Mouse (Mus musculus) ES-E14 (cell line): ENCODE measurements around the gene Rpl36. TPM values are rescaled to one million over a fixed set of nuclear protein-coding genes. Genes with fewer than 3 reads are reported as not detected.

Source experiments
- DNase-seq: peaks from one replicate; pipeline ENCODE4 v3.0.0-alpha.2; 2013; ENCODE audit warnings: low read depth, low spot score
- H3K27ac ChIP-seq: 2 replicates; pipeline ENCODE4 v1.5.1; 2012; ENCODE audit warnings: low read depth, mild to moderate bottlenecking, low read length, moderate library complexity, mixed read lengths; ENCODE audit not compliant: poor library complexity, insufficient read depth, severe bottlenecking
- H3K36me3 ChIP-seq: 2 replicates; pipeline ENCODE4 v1.6.1; 2012; ENCODE audit warnings: mild to moderate bottlenecking, low read length, moderate library complexity, mixed read lengths; ENCODE audit not compliant: control insufficient read depth, poor library complexity, insufficient read depth, severe bottlenecking
- H3K4me1 ChIP-seq, 2 experiments: fragments of 150-350 bp in 1 of 2; sonication (generic) in 1 of 2; 2 replicates each; pipeline ENCODE4 v1.6.1; 2012; ENCODE audit warnings: low read length in 2 of 2, mild to moderate bottlenecking in 1 of 2, mixed read lengths in 1 of 2; ENCODE audit not compliant: control insufficient read depth in 2 of 2, insufficient read depth in 2 of 2, poor library complexity in 1 of 2
- H3K4me3 ChIP-seq, 2 experiments: fragments of 150-350 bp in 1 of 2; sonication (generic) in 1 of 2; 2 replicates each; pipeline ENCODE4 v1.5.1; 2012; ENCODE audit warnings: low read length in 2 of 2, low read depth in 1 of 2, mild to moderate bottlenecking in 1 of 2, mixed read lengths in 1 of 2; ENCODE audit not compliant: insufficient read depth in 1 of 2, poor library complexity in 1 of 2, severe bottlenecking in 1 of 2
- H3K9ac ChIP-seq: 2 replicates; pipeline ENCODE4 v1.6.1; 2012; ENCODE audit warnings: low read depth, mild to moderate bottlenecking, low read length, mixed read lengths; ENCODE audit not compliant: poor library complexity, insufficient read depth, severe bottlenecking
- H3K9me3 ChIP-seq: fragments of 150-350 bp; sonication (generic); 2 replicates; pipeline ENCODE4 v1.6.1; 2012; ENCODE audit warnings: low read depth, mild to moderate bottlenecking, low read length; ENCODE audit not compliant: control insufficient read depth, insufficient read depth
- CHD2 ChIP-seq: IDR thresholded peaks from 2 replicates; pipeline ENCODE4 v1.6.1; 2014; ENCODE audit warnings: mild to moderate bottlenecking, low read depth, low read length, inconsistent platforms
- HCFC1 ChIP-seq: IDR thresholded peaks from 2 replicates; pipeline ENCODE4 v1.6.1; 2012; ENCODE audit warnings: low read length, inconsistent platforms, borderline replicate concordance; ENCODE audit not compliant: insufficient read depth
- MAFK ChIP-seq: IDR thresholded peaks from 2 replicates; pipeline ENCODE4 v1.6.1; 2014; ENCODE audit warnings: mild to moderate bottlenecking, low read depth, low read length, inconsistent platforms; ENCODE audit not compliant: insufficient read depth
- ZC3H11A ChIP-seq: IDR thresholded peaks from 2 replicates; pipeline ENCODE4 v1.6.1; 2012; ENCODE audit warnings: low read depth, mild to moderate bottlenecking, inconsistent platforms, low read length, borderline replicate concordance
- ZNF384 ChIP-seq: IDR thresholded peaks from 2 replicates; pipeline ENCODE4 v1.6.1; 2012; ENCODE audit warnings: low read depth, low read length, inconsistent platforms
- in situ Hi-C, 2 experiments: fragments of 600-800 bp; cut with MboI; formaldehyde crosslinking; loops; one replicate each; pipeline ENCODE4 v1.15.1; 2025; ENCODE audit warnings: low sequenced_read_pairs in 2 of 2, inconsistent platforms in 1 of 2; ENCODE audit not compliant: unreplicated experiment in 2 of 2
- total RNA-seq: library from RNA; depleted of rRNA; stranded (reverse); fragments of 300-350 nt; gene quantifications from 2 replicates; pipeline ENCODE4 v1.2.3, GENCODE M21; 2012

The Rpl36 gene
- total RNA-seq, 1 experiment = 3,972 TPM

- H3K36me3 ChIP-seq = peaks cover 50% of the 10 kb centered on the region
- H3K27ac ChIP-seq = peak within 1 kb of the TSS; percentile 92
- peaks cover 2 to 9% of the 10 kb centered on the region in 2 experiments; a peak in 3 of 4 replicates for H3K4me1 ChIP-seq
- peak; percentile 91 for DNase-seq
- H3K9me3 ChIP-seq = no peaks in the 10 kb centered on the region
- TF ChIP-seq HCFC1 (peak; percentile 72), ZNF384 (no peak)
- in situ Hi-C loops = no loop called here
- peak within 1 kb of the TSS; percentile 92 to 96 for H3K4me3 ChIP-seq
- peak within 1 kb of the TSS; percentile 99 for H3K9ac ChIP-seq
These were observed 28.7 kb upstream of the Rpl36 start, which contains the start of the genes Safb2 and Safb for GRCm38 (mm10) chr17:56584257-56585130. Gene Safb2 (minus strand): TSS chr17:56584585. Gene Safb (plus strand): TSS chr17:56584825.

DNA sequence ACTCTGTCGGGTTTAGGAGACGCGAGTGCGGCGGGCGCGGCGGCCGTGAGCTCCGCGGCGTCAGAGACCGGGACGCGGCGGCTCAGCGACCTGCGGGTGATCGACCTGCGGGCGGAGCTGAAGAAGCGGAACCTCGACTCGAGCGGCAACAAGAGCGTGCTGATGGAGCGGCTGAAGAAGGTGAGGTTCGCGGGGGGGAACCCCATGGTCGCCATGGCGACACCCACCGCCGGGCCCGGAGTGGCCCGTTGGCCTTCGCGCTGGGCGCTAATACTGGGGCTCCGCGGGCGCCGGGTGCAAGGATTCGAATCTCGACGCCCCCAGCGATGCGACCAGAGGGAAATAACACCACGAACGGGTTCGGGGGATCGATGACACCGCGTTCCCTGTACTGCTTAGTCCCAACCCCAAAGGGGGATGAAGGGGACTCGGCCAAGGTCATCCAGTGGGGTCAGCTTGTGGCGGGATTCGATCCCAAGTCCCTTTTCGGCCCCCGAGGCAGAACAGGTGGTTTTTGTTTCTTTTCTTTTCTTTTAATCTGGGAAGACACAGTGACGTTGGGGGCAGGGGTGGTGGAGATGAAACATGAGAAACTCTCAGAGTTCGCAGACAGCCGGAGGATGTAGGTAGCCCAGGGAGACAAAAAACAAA, 27.9 kb upstream of the Rpl36 start:
- no peaks in the 10 kb centered on the region for H3K9me3 ChIP-seq
- H3K4me1 ChIP-seq = peaks cover 2 to 9% of the 10 kb centered on the region in 2 experiments; a peak in 3 of 4 replicates
- no peak for DNase-seq
- peak overlapping the region; percentile 92 for H3K27ac ChIP-seq
- in situ Hi-C loops = no loop called here
- TF ChIP-seq CHD2 (no peak), ZC3H11A (no peak)
- peaks cover 54% of the 10 kb centered on the region for H3K36me3 ChIP-seq
- H3K4me3 ChIP-seq = peak overlapping the region; percentile 85 to 88
- peak overlapping the region; percentile 97 for H3K9ac ChIP-seq

DNA sequence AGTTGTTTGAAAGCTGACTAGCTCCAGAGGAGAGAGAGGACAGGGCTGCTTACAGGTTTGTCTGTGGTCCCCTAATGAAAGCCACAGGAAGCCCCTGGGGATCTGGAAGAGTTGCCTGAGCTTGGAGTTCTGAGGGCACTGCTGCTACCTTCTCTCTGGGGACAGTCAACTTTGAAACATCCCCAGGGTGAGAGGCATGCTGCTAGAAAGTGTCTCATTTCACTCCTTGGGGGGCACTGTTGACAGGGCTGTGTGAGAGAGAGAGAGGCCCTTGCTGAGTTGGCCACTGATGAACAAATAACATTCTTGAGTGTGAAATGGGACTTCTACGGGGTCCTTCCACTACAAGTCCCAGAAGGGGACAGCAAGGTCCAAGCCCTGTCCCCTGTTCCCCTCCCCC, 25.4 kb upstream of the Rpl36 start:
- Histone ChIP-seq H3K27ac (no peak overlapping the region), H3K4me1 (peaks cover 2 to 9% of the 10 kb centered on the region in 2 experiments; a peak in 2 of 4 replicates), H3K9ac (peak overlapping the region; percentile 20; the same call in 1 of the 2 replicates), H3K4me3 (no peak overlapping the region), H3K36me3 (peaks cover 52% of the 10 kb centered on the region), H3K9me3 (no peaks in the 10 kb centered on the region)
- in situ Hi-C loops = no loop called here
- TF ChIP-seq MAFK = no peak
- TF ChIP-seq ZC3H11A = no peak
- TF ChIP-seq HCFC1 = no peak
- no peak for TF ChIP-seq ZNF384
- TF ChIP-seq CHD2 = no peak
- no peak for DNase-seq

GRCm38 (mm10) chr17:56588921-56589320, 24.3 kb upstream of the Rpl36 start:
- no peak for TF ChIP-seq HCFC1
- Histone ChIP-seq H3K4me1 (peaks cover 2 to 9% of the 10 kb centered on the region in 2 experiments; a peak in 2 of 4 replicates), H3K36me3 (peaks cover 60% of the 10 kb centered on the region), H3K4me3 (no peak overlapping the region), H3K27ac (no peak overlapping the region), H3K9me3 (no peaks in the 10 kb centered on the region), H3K9ac (no peak overlapping the region)
- DNase-seq = no peak
- in situ Hi-C loops = no loop called here

DNA sequence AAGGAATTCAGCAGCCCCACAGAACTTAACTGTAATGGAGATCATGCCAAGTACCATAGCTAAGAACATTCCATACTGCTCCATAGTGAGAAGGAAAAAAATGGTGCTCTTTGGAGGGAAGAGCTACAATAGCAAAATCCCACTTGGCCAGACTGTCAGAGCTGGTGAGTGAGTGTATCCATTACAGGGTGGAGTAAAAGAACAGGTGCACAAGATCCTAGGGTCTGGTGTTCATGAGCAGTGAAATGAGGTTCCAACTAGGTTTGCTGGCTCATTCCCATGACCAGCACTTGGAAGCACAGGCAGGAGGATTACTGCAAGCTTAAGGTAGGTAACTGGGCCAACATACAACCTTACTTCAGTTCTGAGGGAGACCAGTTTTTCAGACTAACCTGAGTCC, 20.7 kb upstream of the Rpl36 start:
- no peaks in the 10 kb centered on the region; a peak in 1 of 4 replicates for H3K4me1 ChIP-seq
- no peak overlapping the region for H3K27ac ChIP-seq
- in situ Hi-C loops = no loop called here
- H3K36me3 ChIP-seq = peaks cover 82% of the 10 kb centered on the region
- TF ChIP-seq HCFC1 (no peak), MAFK (no peak), ZC3H11A (no peak), CHD2 (no peak), ZNF384 (no peak)
- no peak overlapping the region for H3K4me3 ChIP-seq
- no peaks in the 10 kb centered on the region for H3K9me3 ChIP-seq
- H3K9ac ChIP-seq = no peak overlapping the region
- no peak for DNase-seq
